Mouse (Mus musculus): Measurements from ENCODE around the gene Gm6904. TPM values are rescaled to one million over a fixed set of nuclear protein-coding genes. Genes with fewer than 3 reads are reported as not detected.

The Gm6904 gene
- polyA plus RNA-seq, 1 experiment from 2014 or later, result not detected

Other genes with a start within 250 kb of the Gm6904 start
- gene 1700129C05Rik, start 117.3 kb downstream of the Gm6904 start, polyA plus RNA-seq (2015; fragmentation: Nextera tagmentation; extraction: Ambion mirVana), result not detected in 2 replicates
- not detected in 2 replicates for gene Gm5142, start 81.5 kb downstream of the Gm6904 start, polyA plus RNA-seq (2015; fragmentation: Nextera tagmentation; extraction: Ambion mirVana)
- gene Rcbtb1, start 59.0 kb downstream of the Gm6904 start, polyA plus RNA-seq (2015; fragmentation: Nextera tagmentation; extraction: Ambion mirVana), result 46.4 and 51.0 TPM in 2 replicates
- gene Phf11a, start 37.3 kb upstream of the Gm6904 start, polyA plus RNA-seq (2015; fragmentation: Nextera tagmentation; extraction: Ambion mirVana), result 0.13 and 0.17 TPM in 2 replicates
- gene Phf11b, start 81.1 kb upstream of the Gm6904 start, polyA plus RNA-seq (2015; fragmentation: Nextera tagmentation; extraction: Ambion mirVana), result 0.88 and 1.0 TPM in 2 replicates
- 2.0 and 2.2 TPM in 2 replicates for gene Phf11d, start 105.3 kb upstream of the Gm6904 start, polyA plus RNA-seq (2015; fragmentation: Nextera tagmentation; extraction: Ambion mirVana)
- gene Phf11c, start 135.2 kb upstream of the Gm6904 start, polyA plus RNA-seq (2015; fragmentation: Nextera tagmentation; extraction: Ambion mirVana), result 0.45 and 0.57 TPM in 2 replicates
- gene Setdb2, start 180.7 kb upstream of the Gm6904 start, polyA plus RNA-seq (2015; fragmentation: Nextera tagmentation; extraction: Ambion mirVana), result 7.2 and 8.3 TPM in 2 replicates
- 35.9 and 36.2 TPM in 2 replicates for gene Cab39l, start 180.8 kb upstream of the Gm6904 start, polyA plus RNA-seq (2015; fragmentation: Nextera tagmentation; extraction: Ambion mirVana)